ENCODE assay signal across 24 mouse cellular contexts in the genomic region with DNA sequence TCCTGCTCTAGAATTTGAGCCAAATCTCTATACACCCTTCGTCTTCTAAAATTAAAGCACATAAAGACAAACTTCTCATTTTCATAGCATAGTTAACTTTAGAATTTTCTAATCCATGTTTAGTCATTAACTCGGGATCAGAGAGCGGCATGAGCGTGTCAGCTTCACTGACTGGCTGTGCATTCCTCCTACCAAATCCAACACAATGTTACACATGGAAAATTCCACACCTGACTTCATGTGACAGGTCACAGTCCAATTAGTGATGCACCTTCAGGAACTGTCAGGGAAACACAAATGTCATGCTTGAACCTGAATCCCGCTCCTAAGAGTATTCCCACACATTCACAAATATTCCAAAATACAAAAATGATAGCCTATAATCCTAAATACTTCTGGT. TPM values are rescaled to one million over a fixed set of nuclear protein-coding genes. Genes with fewer than 3 reads are reported as not detected.
A peak's percentile ranks its signal among the peaks of the same experiment; 100 is the strongest.
DNase-seq lines count a peak whose midpoint lies in the region; ATAC-seq lines count a peak whose summit lies in the region.
"Had no signal": no experiment of that assay in that cellular context is flagged by ENCODE, and none has a peak within 500 bp of the region (broad histone marks: within the 10 kb centered on the region; RNA-seq: fewer than 3 reads in every experiment).

No protein-coding gene starts in this region.

- H3K27ac ChIP-seq in kidney, embryonic 14.5 days (ENCODE audit: low read depth, low read length): no peak overlapping the region
- H3K27ac ChIP-seq: embryonic facial prominence, embryonic 12.5 days; embryonic facial prominence, embryonic 15.5 days; heart, adult 2 months; heart, embryonic 15.5 days; hindbrain, embryonic 14.5 days; hindbrain, postnatal 0 days had no signal

- H3K4me3 ChIP-seq in kidney, embryonic 14.5 days (ENCODE audit: low read length): no peak overlapping the region
- H3K4me3 ChIP-seq: embryonic facial prominence, embryonic 12.5 days; embryonic facial prominence, embryonic 15.5 days; heart, adult 2 months; heart, embryonic 12.5 days; heart, embryonic 15.5 days had no signal

- peak; percentile 26 for DNase-seq in kidney, adult 11 months
- DNase-seq in kidney, postnatal 10 days: no peak
- DNase-seq in kidney, adult 9 months: peak; percentile 64
- DNase-seq in kidney, postnatal 14 days: peak; percentile 33
- peak; percentile 38 to 44 for DNase-seq in kidney, postnatal 36 days
- DNase-seq: adrenal gland, adult 2 months; adrenal gland, postnatal 14 days; cerebellum, adult 11 months; cerebellum, adult 2 months; cerebellum, adult 9-11 months; cerebellum, postnatal 25 days; gastrocnemius, postnatal 25 days; heart, adult 2 months; heart, postnatal 10 days; heart, postnatal 4 days had no signal

- H3K9me3 ChIP-seq in kidney, embryonic 14.5 days (ENCODE audit: control insufficient read depth, low read length): no peaks in the 10 kb centered on the region
- H3K9me3 ChIP-seq: embryonic facial prominence, embryonic 12.5 days; embryonic facial prominence, embryonic 15.5 days; heart, embryonic 12.5 days; heart, embryonic 15.5 days had no signal

- H3K36me3 ChIP-seq in kidney, embryonic 14.5 days (ENCODE audit: control insufficient read depth, insufficient read depth, low read length): no peaks in the 10 kb centered on the region
- H3K36me3 ChIP-seq: embryonic facial prominence, embryonic 12.5 days; embryonic facial prominence, embryonic 15.5 days; heart, embryonic 12.5 days; heart, embryonic 15.5 days had no signal

- H3K9ac ChIP-seq in kidney, embryonic 14.5 days (ENCODE audit: low read depth, low read length): no peak overlapping the region
- H3K9ac ChIP-seq: embryonic facial prominence, embryonic 12.5 days; embryonic facial prominence, embryonic 15.5 days; heart, embryonic 12.5 days; heart, embryonic 15.5 days; hindbrain, embryonic 14.5 days had no signal

- no peak overlapping the region for H3K4me2 ChIP-seq in kidney, embryonic 14.5 days (replicated peaks; ENCODE audit: low read depth, low read length)
- H3K4me2 ChIP-seq: embryonic facial prominence, embryonic 12.5 days; embryonic facial prominence, embryonic 15.5 days; heart, embryonic 12.5 days; heart, embryonic 15.5 days; hindbrain, embryonic 14.5 days had no signal

- no peaks in the 10 kb centered on the region for H3K4me1 ChIP-seq in kidney, embryonic 14.5 days (ENCODE audit: control insufficient read depth, insufficient read depth, low read length)
- H3K4me1 ChIP-seq: embryonic facial prominence, embryonic 12.5 days; embryonic facial prominence, embryonic 15.5 days; heart, embryonic 12.5 days; heart, embryonic 15.5 days had no signal

- no peak for ATAC-seq in kidney, embryonic 14.5 days (ENCODE audit: low FRiP score, low TSS enrichment)
- ATAC-seq: CD4-positive, CD25-positive, alpha-beta regulatory T cell, adult 4 months; forebrain, embryonic 14.5 days; hindbrain, postnatal 0 days had no signal

- H3K27me3 ChIP-seq in kidney, embryonic 14.5 days (ENCODE audit: control insufficient read depth, insufficient read depth, low read length): no peaks in the 10 kb centered on the region
- H3K27me3 ChIP-seq: embryonic facial prominence, embryonic 12.5 days; embryonic facial prominence, embryonic 15.5 days; heart, embryonic 12.5 days; heart, embryonic 15.5 days had no signal

- WGBS in kidney, embryonic 14.5 days: 93% methylated on average over 5 of the region's 5 CpGs

RNA-seq across cellular contexts. Expression of gene Frzb, which starts 24.3 kb away (rescaled TPM):
- polyA plus RNA-seq in kidney, embryonic 14.5 days (2014; fragmentation: Nextera tagmentation; extraction: Ambion mirVana): 11.4 and 21.9 TPM in 2 replicates
- polyA plus RNA-seq: CD4-positive, CD25-positive, alpha-beta regulatory T cell, adult 4 months had no signal
